Mouse (Mus musculus) heart, postnatal 0 days (tissue): ENCODE measurements around the gene Inpp4a.

Experiments used
- CTCF ChIP-seq: IDR thresholded peaks from 2 replicates; pipeline ENCODE4 v1.5.1; 2016; ENCODE audit warnings: antibody characterized with exemption, control low read depth, low read depth
- EP300 ChIP-seq: IDR thresholded peaks from 2 replicates; pipeline ENCODE4 v1.6.1; 2016; ENCODE audit warnings: antibody characterized with exemption, low read depth

DNA sequence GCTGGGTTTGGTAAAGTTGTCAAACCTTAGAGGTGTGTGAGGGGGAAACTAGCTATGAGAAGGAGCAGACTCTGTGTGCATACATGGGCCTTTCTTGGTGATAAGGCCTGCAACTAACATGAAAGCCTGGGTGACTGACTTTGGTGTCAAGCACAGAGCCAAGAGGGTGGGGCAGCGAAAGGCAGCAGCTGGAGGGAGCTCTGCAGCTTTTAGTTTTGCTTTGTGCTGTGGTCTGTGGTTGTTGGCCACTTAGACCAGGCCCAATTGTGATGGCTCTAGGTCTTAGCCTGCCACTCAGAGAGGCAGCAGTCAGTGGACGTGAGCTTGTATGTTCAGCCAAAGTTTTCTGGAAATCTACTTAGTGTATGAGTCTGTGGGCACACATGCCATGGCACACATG is 7.9 kb downstream of the Inpp4a start:
- TF ChIP-seq EP300: no peak
- TF ChIP-seq CTCF: no peak
